Mouse (Mus musculus): ENCODE results near the gene Plscr1. TPM values are rescaled to one million over a fixed set of nuclear protein-coding genes. Genes with fewer than 3 reads are reported as not detected.

Gene Plscr1
- polyA plus RNA-seq, 1 experiment from 2014 or later: 26.0 TPM

- Histone ChIP-seq H3K4me1 (replicated peaks; ENCODE audit: control insufficient read depth, insufficient read depth, low read length) (no peaks in the 10 kb centered on the region), H3K36me3 (ENCODE audit: control insufficient read depth, insufficient read depth, low read length) (no peaks in the 10 kb centered on the region), H3K4me3 (ENCODE audit: low read depth, low read length) (no peak overlapping the region), H3K27ac (ENCODE audit: low read depth, low read length) (no peak overlapping the region), H3K9ac (ENCODE audit: low read depth, low read length) (no peak overlapping the region), H3K4me2 (replicated peaks; ENCODE audit: low read depth, low read length) (no peak overlapping the region), H3K27me3 (ENCODE audit: control insufficient read depth, insufficient read depth, low read length) (no peaks in the 10 kb centered on the region), H3K9me3 (ENCODE audit: control insufficient read depth, low read length) (no peaks in the 10 kb centered on the region)
- ATAC-seq (ENCODE audit: low FRiP score): no peak
- WGBS: 86% methylated on average over 3 of the region's 3 CpGs
- DNase-seq (ENCODE audit: low spot score): no peak
These were observed 29.4 kb upstream of the Plscr1 start for GRCm38 (mm10) chr9:92220151-92220550.

DNA sequence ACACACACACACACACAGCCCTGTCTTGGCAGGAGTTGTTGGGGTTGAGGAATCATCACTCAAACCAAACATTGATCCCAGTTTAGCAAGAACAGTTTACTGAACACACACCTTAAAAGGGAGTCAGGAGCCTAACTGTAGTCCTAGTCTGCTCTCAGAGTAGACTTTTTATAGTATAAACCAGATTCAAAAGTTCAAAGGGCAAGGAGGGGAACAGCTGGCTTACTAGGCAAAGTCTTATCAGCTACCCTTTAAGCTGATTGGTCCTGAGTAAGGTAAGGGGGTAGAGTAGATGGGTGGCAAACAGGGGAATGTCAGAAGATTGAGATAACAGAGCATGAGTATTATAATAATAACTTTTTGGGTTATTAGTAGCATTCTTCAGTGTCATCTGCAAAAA lies 28.1 kb upstream of the Plscr1 start:
- Histone ChIP-seq H3K27me3 (ENCODE audit: control insufficient read depth, insufficient read depth, low read length) (no peaks in the 10 kb centered on the region), H3K36me3 (ENCODE audit: control insufficient read depth, insufficient read depth, low read length) (no peaks in the 10 kb centered on the region), H3K4me1 (replicated peaks; ENCODE audit: control insufficient read depth, insufficient read depth, low read length) (no peaks in the 10 kb centered on the region), H3K4me3 (ENCODE audit: low read depth, low read length) (no peak overlapping the region), H3K9me3 (ENCODE audit: control insufficient read depth, low read length) (no peaks in the 10 kb centered on the region), H3K4me2 (replicated peaks; ENCODE audit: low read depth, low read length) (no peak overlapping the region), H3K9ac (ENCODE audit: low read depth, low read length) (no peak overlapping the region), H3K27ac (ENCODE audit: low read depth, low read length) (no peak overlapping the region)
- ATAC-seq (ENCODE audit: low FRiP score) (no peak), DNase-seq (ENCODE audit: low spot score) (no peak)

DNA sequence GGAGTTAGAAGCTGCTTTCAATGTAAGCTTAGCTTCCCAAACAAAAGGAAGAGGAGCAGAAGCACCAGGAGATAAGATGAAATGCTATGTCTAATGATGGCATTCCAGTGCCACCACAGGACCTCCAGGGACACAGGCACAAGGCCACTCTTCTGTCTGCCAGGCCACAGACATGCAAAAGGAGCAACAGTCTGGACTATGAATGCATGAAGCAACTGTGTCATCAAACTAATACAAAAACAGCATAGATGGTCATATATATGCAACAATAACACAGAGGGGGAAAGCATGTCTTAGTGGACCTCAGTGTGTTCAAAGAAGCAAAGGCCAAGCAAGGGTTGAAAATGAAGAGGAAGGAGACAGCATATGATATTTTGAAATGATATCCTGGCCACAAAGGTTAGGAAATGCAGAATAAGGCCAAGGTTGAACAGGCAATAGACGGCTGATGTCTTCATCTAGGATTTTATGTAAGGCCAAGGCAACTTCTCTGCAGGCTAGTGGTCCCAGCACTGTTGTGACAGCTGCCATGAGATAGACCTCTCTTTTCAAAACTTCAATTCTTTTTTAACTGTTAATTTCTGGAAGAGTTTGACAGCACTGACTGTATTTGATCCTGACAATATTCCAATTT lies 24.8 kb upstream of the Plscr1 start:
- ATAC-seq (ENCODE audit: low FRiP score): no peak
- Histone ChIP-seq H3K36me3 (ENCODE audit: control insufficient read depth, insufficient read depth, low read length) (no peaks in the 10 kb centered on the region), H3K9me3 (ENCODE audit: control insufficient read depth, low read length) (no peaks in the 10 kb centered on the region), H3K4me3 (ENCODE audit: low read depth, low read length) (no peak overlapping the region), H3K27me3 (ENCODE audit: control insufficient read depth, insufficient read depth, low read length) (no peaks in the 10 kb centered on the region), H3K4me2 (replicated peaks; ENCODE audit: low read depth, low read length) (no peak overlapping the region), H3K9ac (ENCODE audit: low read depth, low read length) (no peak overlapping the region), H3K4me1 (replicated peaks; ENCODE audit: control insufficient read depth, insufficient read depth, low read length) (no peaks in the 10 kb centered on the region), H3K27ac (ENCODE audit: low read depth, low read length) (no peak overlapping the region)
- 94% methylated on average over 1 of the region's 1 CpGs for WGBS
- no peak for DNase-seq (ENCODE audit: low spot score)

DNA sequence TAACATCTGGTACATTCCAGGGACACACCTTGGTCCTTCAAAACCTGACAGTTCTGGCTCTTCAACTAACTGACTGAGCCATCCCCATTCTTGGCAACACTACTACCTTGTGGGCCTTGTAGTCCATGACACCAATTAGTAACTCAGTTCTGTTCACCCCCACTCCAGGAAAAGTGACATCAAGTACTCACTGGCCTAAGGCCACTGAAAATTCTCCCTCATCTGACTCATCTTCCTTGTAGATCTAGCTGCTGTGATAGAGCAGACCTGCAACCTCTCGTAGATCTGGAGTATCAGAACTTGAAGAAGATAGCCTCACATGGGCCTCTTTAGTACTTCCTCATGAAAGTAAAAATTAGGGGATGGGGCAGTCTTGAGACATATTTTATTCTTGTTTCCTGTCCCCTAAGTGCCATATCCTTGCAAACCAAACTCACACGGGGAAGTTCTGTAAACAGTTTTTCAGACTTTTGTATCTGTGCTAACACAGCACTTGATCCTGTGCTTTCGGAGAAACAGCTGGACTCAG lies 23.4 kb upstream of the Plscr1 start:
- DNase-seq (ENCODE audit: low spot score) (no peak), ATAC-seq (ENCODE audit: low FRiP score) (no peak)
- H3K4me3 ChIP-seq (ENCODE audit: low read depth, low read length): no peak overlapping the region
- H3K27ac ChIP-seq (ENCODE audit: low read depth, low read length): no peak overlapping the region
- no peaks in the 10 kb centered on the region for H3K36me3 ChIP-seq (ENCODE audit: control insufficient read depth, insufficient read depth, low read length)
- no peaks in the 10 kb centered on the region for H3K9me3 ChIP-seq (ENCODE audit: control insufficient read depth, low read length)
- H3K27me3 ChIP-seq (ENCODE audit: control insufficient read depth, insufficient read depth, low read length): no peaks in the 10 kb centered on the region
- no peak overlapping the region for H3K9ac ChIP-seq (ENCODE audit: low read depth, low read length)
- no peaks in the 10 kb centered on the region for H3K4me1 ChIP-seq (replicated peaks; ENCODE audit: control insufficient read depth, insufficient read depth, low read length)
- H3K4me2 ChIP-seq (replicated peaks; ENCODE audit: low read depth, low read length): no peak overlapping the region
- 88% methylated on average over 3 of the region's 3 CpGs for WGBS

GRCm38 (mm10) chr9:92226795-92227194 lies 22.8 kb upstream of the Plscr1 start:
- WGBS: 91% methylated on average over 3 of the region's 3 CpGs
- no peak for DNase-seq (ENCODE audit: low spot score)
- Histone ChIP-seq H3K4me2 (replicated peaks; ENCODE audit: low read depth, low read length) (no peak overlapping the region), H3K4me3 (ENCODE audit: low read depth, low read length) (no peak overlapping the region), H3K27ac (ENCODE audit: low read depth, low read length) (no peak overlapping the region), H3K27me3 (ENCODE audit: control insufficient read depth, insufficient read depth, low read length) (no peaks in the 10 kb centered on the region), H3K9me3 (ENCODE audit: control insufficient read depth, low read length) (no peaks in the 10 kb centered on the region), H3K4me1 (replicated peaks; ENCODE audit: control insufficient read depth, insufficient read depth, low read length) (no peaks in the 10 kb centered on the region), H3K9ac (ENCODE audit: low read depth, low read length) (no peak overlapping the region), H3K36me3 (ENCODE audit: control insufficient read depth, insufficient read depth, low read length) (no peaks in the 10 kb centered on the region)
- ATAC-seq (ENCODE audit: low FRiP score): no peak

GRCm38 (mm10) chr9:92228867-92229832 lies 20.4 kb upstream of the Plscr1 start:
- H3K36me3 ChIP-seq (ENCODE audit: control insufficient read depth, insufficient read depth, low read length): no peaks in the 10 kb centered on the region
- no peak for ATAC-seq (ENCODE audit: low FRiP score)
- H3K4me1 ChIP-seq (replicated peaks; ENCODE audit: control insufficient read depth, insufficient read depth, low read length): no peaks in the 10 kb centered on the region
- no peak overlapping the region for H3K4me2 ChIP-seq (replicated peaks; ENCODE audit: low read depth, low read length)
- 91% methylated on average over 16 of the region's 16 CpGs for WGBS
- no peak for DNase-seq (ENCODE audit: low spot score)
- no peaks in the 10 kb centered on the region for H3K27me3 ChIP-seq (ENCODE audit: control insufficient read depth, insufficient read depth, low read length)
- no peak overlapping the region for H3K4me3 ChIP-seq (ENCODE audit: low read depth, low read length)
- H3K9ac ChIP-seq (ENCODE audit: low read depth, low read length): no peak overlapping the region
- no peaks in the 10 kb centered on the region for H3K9me3 ChIP-seq (ENCODE audit: control insufficient read depth, low read length)
- H3K27ac ChIP-seq (ENCODE audit: low read depth, low read length): no peak overlapping the region

DNA sequence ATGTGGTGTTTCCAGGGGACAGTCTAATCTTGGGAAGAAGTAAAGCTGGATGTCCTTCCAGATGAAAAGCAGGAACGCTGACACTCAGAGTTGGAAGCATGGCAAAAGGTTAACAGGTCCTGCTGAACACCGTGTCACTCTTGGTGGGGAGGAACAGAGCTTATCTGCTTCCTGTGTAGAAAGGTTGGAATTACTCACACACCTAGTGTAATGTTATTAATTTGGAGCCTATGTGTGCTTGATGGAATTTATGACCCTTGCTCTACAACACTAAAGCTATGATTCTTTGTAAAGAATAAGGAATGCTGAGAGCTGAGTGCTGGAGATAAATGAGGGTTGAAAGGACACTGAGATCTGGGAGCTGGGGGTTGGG lies 19.7 kb upstream of the Plscr1 start:
- ATAC-seq (ENCODE audit: low FRiP score) (no peak), DNase-seq (ENCODE audit: low spot score) (no peak)
- Histone ChIP-seq H3K4me3 (ENCODE audit: low read depth, low read length) (no peak overlapping the region), H3K4me2 (replicated peaks; ENCODE audit: low read depth, low read length) (no peak overlapping the region), H3K27me3 (ENCODE audit: control insufficient read depth, insufficient read depth, low read length) (no peaks in the 10 kb centered on the region), H3K36me3 (ENCODE audit: control insufficient read depth, insufficient read depth, low read length) (no peaks in the 10 kb centered on the region), H3K27ac (ENCODE audit: low read depth, low read length) (no peak overlapping the region), H3K9ac (ENCODE audit: low read depth, low read length) (no peak overlapping the region), H3K9me3 (ENCODE audit: control insufficient read depth, low read length) (no peaks in the 10 kb centered on the region), H3K4me1 (replicated peaks; ENCODE audit: control insufficient read depth, insufficient read depth, low read length) (no peaks in the 10 kb centered on the region)
- 75% methylated on average over 2 of the region's 2 CpGs for WGBS

DNA sequence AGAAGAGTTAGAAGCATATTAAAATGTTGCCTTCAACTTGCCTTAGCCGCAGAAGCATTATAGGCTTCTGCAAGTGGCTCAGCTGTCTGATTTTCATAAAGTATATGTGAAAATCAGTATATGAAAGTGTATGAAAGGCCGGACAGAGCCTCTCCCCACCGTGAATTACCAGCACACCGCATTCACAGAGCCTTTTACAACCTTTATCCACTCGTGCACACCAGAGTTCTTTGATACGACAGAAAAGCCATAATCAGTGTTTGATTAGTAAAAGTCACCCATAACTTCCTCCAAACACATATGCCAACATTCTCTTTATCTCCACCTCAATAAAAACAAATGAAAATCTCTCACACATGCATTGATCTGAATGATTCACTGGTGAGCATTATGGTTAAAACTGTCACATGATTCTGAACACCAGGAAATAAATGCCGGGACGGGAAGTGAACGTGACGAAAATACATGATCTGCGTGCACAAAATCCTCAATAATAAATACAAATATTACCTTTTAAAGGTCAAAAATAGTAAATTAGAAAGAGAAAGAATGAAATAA lies 14.6 kb upstream of the Plscr1 start:
- Histone ChIP-seq H3K4me3 (ENCODE audit: low read depth, low read length) (no peak overlapping the region), H3K27ac (ENCODE audit: low read depth, low read length) (no peak overlapping the region), H3K9ac (ENCODE audit: low read depth, low read length) (no peak overlapping the region), H3K27me3 (ENCODE audit: control insufficient read depth, insufficient read depth, low read length) (no peaks in the 10 kb centered on the region), H3K36me3 (ENCODE audit: control insufficient read depth, insufficient read depth, low read length) (no peaks in the 10 kb centered on the region), H3K4me2 (replicated peaks; ENCODE audit: low read depth, low read length) (no peak overlapping the region), H3K9me3 (ENCODE audit: control insufficient read depth, low read length) (no peaks in the 10 kb centered on the region), H3K4me1 (replicated peaks; ENCODE audit: control insufficient read depth, insufficient read depth, low read length) (no peaks in the 10 kb centered on the region)
- DNase-seq (ENCODE audit: low spot score) (no peak), ATAC-seq (ENCODE audit: low FRiP score) (no peak)
- WGBS: 88% methylated on average over 11 of the region's 11 CpGs
